Mouse (Mus musculus): ENCODE results near the gene St6gal1.

DNA sequence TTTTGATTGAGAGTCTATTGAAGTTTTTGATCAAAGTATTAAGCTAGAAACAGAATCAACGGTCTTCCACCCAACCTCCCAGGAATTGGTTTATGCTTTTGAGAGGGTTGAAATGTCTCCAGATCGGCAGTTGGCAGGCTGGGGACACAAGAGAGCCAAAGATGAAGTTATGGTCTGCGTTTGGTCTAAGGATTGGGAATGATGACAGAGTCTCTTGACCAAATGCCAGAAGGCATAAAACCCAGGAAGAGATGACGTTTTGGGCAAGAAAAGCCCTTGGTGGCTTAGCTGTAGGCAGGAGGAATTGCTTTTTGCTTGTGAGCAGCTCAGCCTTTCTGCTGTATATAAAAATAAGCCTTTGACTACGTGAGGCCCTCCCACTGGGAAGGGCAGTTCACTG, 67.0 kb downstream of the St6gal1 start:
- no peak for TF ChIP-seq POU5F1 (IDR thresholded peaks at IDR 0.05; ENCODE audit: borderline replicate concordance, low read length)
- TF ChIP-seq CTCF (conservative IDR thresholded peaks at IDR 0.05; ENCODE audit: low read length): no peak
- TF ChIP-seq NANOG (IDR thresholded peaks at IDR 0.05; ENCODE audit: borderline replicate concordance, low read length): no peak
